ENCODE assay signal across 8 mouse cellular contexts in the genomic region with DNA sequence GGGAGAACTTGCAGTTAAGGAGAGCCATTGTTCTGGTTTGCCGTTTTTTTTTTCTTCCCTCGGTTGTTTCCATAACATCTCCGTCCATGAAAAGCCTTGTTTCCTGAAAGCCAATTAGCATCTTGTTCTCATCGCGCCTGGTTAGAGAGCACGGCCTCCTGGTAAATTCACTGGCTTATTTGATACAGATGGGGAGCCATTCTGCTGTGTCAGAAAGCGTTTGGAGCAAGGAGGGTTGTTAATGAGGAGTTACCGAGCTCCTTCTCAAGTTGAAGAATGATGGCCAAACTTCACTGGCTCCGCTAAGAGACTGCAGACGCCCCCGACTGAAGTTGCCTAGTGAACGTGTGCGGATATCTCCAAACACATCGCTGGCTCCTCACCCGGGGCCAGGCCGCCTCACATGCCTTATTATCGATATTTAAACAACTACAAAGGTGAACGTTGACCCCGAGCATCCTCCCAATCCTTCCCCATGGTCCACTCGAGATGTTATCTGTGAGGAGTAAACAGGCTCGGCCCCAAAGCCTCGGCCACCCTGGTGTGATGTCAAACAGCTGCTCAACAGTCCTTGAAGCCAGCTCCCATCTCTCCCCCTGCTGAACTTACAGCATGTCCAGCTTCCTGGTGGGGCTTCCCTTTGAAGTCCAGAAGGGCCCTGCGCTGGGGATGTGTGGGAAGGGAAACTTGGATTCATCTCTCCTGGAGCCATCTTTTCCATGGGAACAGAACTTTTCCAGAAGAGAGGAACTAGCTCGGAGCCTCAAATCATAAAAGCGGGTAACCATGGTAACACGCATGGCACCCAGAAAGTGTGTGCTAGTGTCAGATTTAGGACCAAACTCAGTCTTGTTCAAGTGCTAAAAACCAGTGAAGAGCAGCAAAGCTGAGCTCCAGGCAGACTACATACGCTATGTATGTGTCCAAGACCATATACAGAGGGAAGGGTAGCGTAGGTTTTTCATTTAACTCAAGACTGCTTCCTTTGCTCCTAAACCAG.
A peak's percentile ranks its signal among the peaks of the same experiment; 100 is the strongest.
DNase-seq lines count a peak whose midpoint lies in the region; ATAC-seq and TF ChIP-seq lines count a peak whose summit lies in the region.

No protein-coding gene starts in this region.

- no peak overlapping the region for H3K4me2 ChIP-seq in limb, embryonic 11.5 days (ENCODE audit: low read depth, severe bottlenecking)

- H3K27ac ChIP-seq in gastrocnemius, adult 2 months, result no peak overlapping the region
- no peak overlapping the region for H3K27ac ChIP-seq in limb, embryonic 11.5 days (replicated peaks; ENCODE audit: low read depth, low read length)

- H3K4me3 ChIP-seq in gastrocnemius, adult 2 months, result no peak overlapping the region
- H3K4me3 ChIP-seq in limb, embryonic 11.5 days (ENCODE audit: low read depth, low read length), result no peak overlapping the region

- H3K4me1 ChIP-seq in limb, embryonic 11.5 days (ENCODE audit: control insufficient read depth, insufficient read depth, low read length), result peaks cover 9% of the 10 kb centered on the region; the same call in 1 of the 2 replicates

- WGBS in limb, embryonic 11.5 days, result 21% methylated on average over 28 of the region's 28 CpGs

- no peaks in the 10 kb centered on the region for H3K9me3 ChIP-seq in limb, embryonic 11.5 days (ENCODE audit: control insufficient read depth, low read length)

- no peak for ATAC-seq in limb, embryonic 11.5 days (ENCODE audit: insufficient number of reproducible peaks, low FRiP score, low TSS enrichment, low read depth)
- no peak for ATAC-seq in megakaryocyte, adult 5-6 weeks (ENCODE audit: poor library complexity, severe bottlenecking)

- no peak overlapping the region for H3K9ac ChIP-seq in limb, embryonic 11.5 days (ENCODE audit: low read length)

- DNase-seq in gastrocnemius, postnatal 14 days, result peak; percentile 17
- no peak for DNase-seq in gastrocnemius, adult 2 months
- peak; percentile 33 to 62 for DNase-seq in urinary bladder, postnatal 4 days (ENCODE audit: low spot score in 2 of 2)
- no peak for DNase-seq in urinary bladder, adult 2 months (ENCODE audit: low spot score)
- peak; percentile 52 for DNase-seq in limb, embryonic 11.5 days (ENCODE audit: low spot score)
- DNase-seq in yolk sac, embryonic 10.5 days (ENCODE audit: low spot score), result peak; percentile 26
- no peak for DNase-seq in adrenal gland, postnatal 10 days

- no peaks in the 10 kb centered on the region for H3K36me3 ChIP-seq in limb, embryonic 11.5 days (ENCODE audit: control insufficient read depth, insufficient read depth, low read length)

- intact Hi-C loops in gastrocnemius, postnatal 14 days (cut with DNase I; ENCODE audit: low total_unique reads), result no loop called here
- intact Hi-C loops in gastrocnemius, adult 2 months (cut with DNase I), result no loop called here

- TF ChIP-seq CTCF in gastrocnemius, adult 2 months (IDR thresholded peaks at IDR 0.05), result no peak

- H3K27me3 ChIP-seq in limb, embryonic 11.5 days (ENCODE audit: control insufficient read depth, insufficient read depth, low read length), result no peaks in the 10 kb centered on the region

Comparison
In these comparisons a context has a peak if more than half of its experiments do, and no peak if none do; other contexts are left out.
1. DNase-seq: peak in gastrocnemius, postnatal 14 days (single experiment), urinary bladder, postnatal 4 days (2 of 2), limb, embryonic 11.5 days (single experiment) and yolk sac, embryonic 10.5 days (single experiment); none in gastrocnemius, adult 2 months (single experiment), urinary bladder, adult 2 months (single experiment) and adrenal gland, postnatal 10 days (single experiment).